Mouse (Mus musculus) kidney, postnatal 0 days (tissue): ENCODE data around the gene Xrcc4. TPM values are rescaled to one million over a fixed set of nuclear protein-coding genes. Genes with fewer than 3 reads are reported as not detected.

Experiments used
- ATAC-seq: fragments of 200-750 bp; cut with Nextera tagmentation; replicated peaks from 2 replicates; pipeline ENCODE4 v1.8.0; 2017; ENCODE audit warnings: low read depth, moderate number of reproducible peaks, moderate TSS enrichment, moderate library complexity; ENCODE audit not compliant: low FRiP score
- DNase-seq: peaks from one replicate; pipeline ENCODE4 v3.0.0-alpha.2; 2016; ENCODE audit warnings: low spot score
- H3K27ac ChIP-seq: fragments of 300-500 bp; sonication (generic); 2 replicates; pipeline ENCODE4 v1.5.1; 2014; ENCODE audit warnings: mild to moderate bottlenecking
- H3K27me3 ChIP-seq: fragments of 300-500 bp; sonication (generic); 2 replicates; pipeline ENCODE4 v1.6.1; 2014; ENCODE audit warnings: low read length, mixed read lengths; ENCODE audit not compliant: insufficient read depth
- H3K36me3 ChIP-seq: fragments of 300-500 bp; sonication (generic); 2 replicates; pipeline ENCODE4 v1.6.1; 2014; ENCODE audit warnings: low read length, mixed read lengths; ENCODE audit not compliant: insufficient read depth
- H3K4me1 ChIP-seq: fragments of 300-500 bp; sonication (generic); replicated peaks from 2 replicates; pipeline ENCODE4 v1.6.1; 2014; ENCODE audit warnings: antibody characterized with exemption, low read length, mixed read lengths; ENCODE audit not compliant: insufficient read depth
- H3K4me2 ChIP-seq: fragments of 300-500 bp; sonication (generic); 2 replicates; pipeline ENCODE4 v1.6.1; 2014; ENCODE audit warnings: mild to moderate bottlenecking, low read length, moderate library complexity, mixed read lengths
- H3K4me3 ChIP-seq: fragments of 300-500 bp; sonication (generic); replicated peaks from 2 replicates; pipeline ENCODE4 v1.5.1; 2014; ENCODE audit warnings: low read depth, low read length
- H3K9ac ChIP-seq: fragments of 300-500 bp; sonication (generic); 2 replicates; pipeline ENCODE4 v1.6.1; 2014; ENCODE audit warnings: low read depth, low read length
- H3K9me3 ChIP-seq: fragments of 300-500 bp; sonication (generic); replicated peaks from 2 replicates; pipeline ENCODE4 v1.6.1; 2016; ENCODE audit warnings: low read length, inconsistent platforms, mixed read lengths
- CTCF ChIP-seq: IDR thresholded peaks from 2 replicates; pipeline ENCODE4 v1.5.1; 2016; ENCODE audit warnings: antibody characterized with exemption, low read depth, mild to moderate bottlenecking, moderate library complexity
- WGBS: fragments of 180-500 bp; shearing (Covaris S2); extraction: QIAGEN DNeasy Blood & Tissue Kit; methylation state at CpG from one replicate; pipeline ENCODE4 v1.1.7; 2014; 5-methylcytosine and 5-hydroxymethylcytosine counted together
- polyA plus RNA-seq: library from polyadenylated mRNA; unstranded; fragments of >200 nt; fragmentation: Nextera tagmentation; extraction: Ambion mirVana; gene quantifications from 2 replicates; pipeline ENCODE4 v1.2.1, GENCODE M21; 2015

The Xrcc4 gene
- polyA plus RNA-seq, 1 experiment from 2014 or later = 20.8 TPM

DNA sequence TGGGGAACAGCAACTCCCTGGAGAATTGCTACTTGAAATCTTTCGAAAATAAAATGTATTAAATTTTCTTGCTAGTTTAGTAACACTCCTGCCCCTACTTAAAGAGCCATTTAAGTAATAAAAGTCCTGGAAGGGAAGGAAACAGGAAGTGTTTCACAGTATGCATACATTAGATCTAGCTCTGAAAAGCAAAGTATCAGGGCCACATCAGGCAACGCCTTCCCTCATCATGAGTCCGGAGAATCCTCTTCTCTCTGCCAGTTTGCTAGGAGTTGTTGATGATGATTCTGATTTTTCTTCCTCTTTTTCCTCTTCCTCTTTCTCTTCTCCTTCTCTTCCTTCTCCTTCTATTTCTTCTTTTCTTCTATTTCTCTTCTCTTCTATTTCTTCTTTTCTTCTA is 250.8 kb downstream of the Xrcc4 start:
- Histone ChIP-seq H3K27me3 (no peaks in the 10 kb centered on the region), H3K4me1 (no peaks in the 10 kb centered on the region), H3K27ac (no peak overlapping the region), H3K4me3 (no peak overlapping the region), H3K9me3 (no peaks in the 10 kb centered on the region), H3K36me3 (no peaks in the 10 kb centered on the region), H3K4me2 (no peak overlapping the region), H3K9ac (no peak overlapping the region)
- ATAC-seq (no peak), DNase-seq (no peak)
- WGBS = 93% methylated on average over 3 of the region's 3 CpGs
- TF ChIP-seq CTCF = no peak

DNA sequence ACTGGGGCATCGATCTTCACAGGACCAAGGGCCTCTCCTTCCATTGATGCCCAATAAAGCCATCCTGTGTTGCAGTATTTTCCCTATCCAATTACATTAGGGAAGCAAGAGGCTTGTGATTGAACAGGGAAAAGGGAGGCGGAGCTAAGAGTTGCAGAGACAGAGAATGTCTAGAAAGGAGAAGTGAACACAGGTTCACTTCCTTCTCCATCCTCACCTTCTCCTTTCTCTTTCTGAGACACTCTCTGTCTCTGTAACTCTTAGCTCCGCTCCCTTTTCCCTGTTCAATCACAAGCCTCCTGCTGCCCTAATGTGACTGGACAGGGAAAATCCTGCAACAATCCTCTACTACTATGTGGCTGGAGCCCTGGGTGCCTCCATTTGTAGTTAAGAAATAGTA is 254.9 kb downstream of the Xrcc4 start:
- H3K4me3 ChIP-seq = no peak overlapping the region
- DNase-seq (no peak), ATAC-seq (no peak)
- H3K9ac ChIP-seq = no peak overlapping the region
- 83% methylated on average over 3 of the region's 3 CpGs for WGBS
- H3K4me2 ChIP-seq = no peak overlapping the region
- no peak for TF ChIP-seq CTCF
- no peaks in the 10 kb centered on the region for H3K36me3 ChIP-seq
- no peaks in the 10 kb centered on the region for H3K27me3 ChIP-seq
- no peaks in the 10 kb centered on the region for H3K9me3 ChIP-seq
- H3K27ac ChIP-seq = no peak overlapping the region
- no peaks in the 10 kb centered on the region for H3K4me1 ChIP-seq

DNA sequence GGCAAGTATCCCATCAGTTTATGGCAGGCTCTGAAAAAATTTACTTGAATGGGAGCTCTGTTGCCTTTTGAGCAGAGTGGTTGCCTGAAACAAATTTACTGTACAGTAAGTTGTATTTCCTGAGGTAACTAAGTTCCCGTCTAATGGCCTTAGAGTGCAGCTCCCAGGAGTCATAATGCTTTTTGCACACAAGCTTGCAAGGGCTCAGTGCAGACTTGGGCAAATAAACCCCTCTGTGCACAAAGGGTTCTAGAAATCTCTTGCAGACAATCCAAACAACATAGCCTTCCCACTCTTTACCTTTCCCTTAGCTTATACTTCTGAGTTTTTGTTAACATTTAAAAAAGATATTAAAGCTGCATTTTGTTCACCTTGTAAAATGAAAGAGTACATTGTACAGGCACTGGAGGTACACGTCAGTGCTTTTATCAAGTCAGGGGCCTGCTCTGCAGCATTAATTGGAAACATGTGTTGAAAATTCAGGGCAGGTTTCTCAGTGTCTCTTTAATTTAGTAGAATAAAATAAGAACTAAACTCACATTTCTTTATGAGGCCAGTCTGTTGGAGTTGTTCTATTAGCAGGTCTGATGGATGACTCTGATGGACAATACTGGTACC is 256.2 kb downstream of the Xrcc4 start:
- H3K9ac ChIP-seq = no peak overlapping the region
- H3K4me3 ChIP-seq = no peak overlapping the region
- H3K4me2 ChIP-seq = no peak overlapping the region
- WGBS = 70% methylated on average over 2 of the region's 2 CpGs
- H3K27me3 ChIP-seq = no peaks in the 10 kb centered on the region
- H3K4me1 ChIP-seq = no peaks in the 10 kb centered on the region
- no peak for DNase-seq
- no peak for TF ChIP-seq CTCF
- no peaks in the 10 kb centered on the region for H3K36me3 ChIP-seq
- ATAC-seq = no peak
- no peaks in the 10 kb centered on the region for H3K9me3 ChIP-seq
- H3K27ac ChIP-seq = no peak overlapping the region

DNA sequence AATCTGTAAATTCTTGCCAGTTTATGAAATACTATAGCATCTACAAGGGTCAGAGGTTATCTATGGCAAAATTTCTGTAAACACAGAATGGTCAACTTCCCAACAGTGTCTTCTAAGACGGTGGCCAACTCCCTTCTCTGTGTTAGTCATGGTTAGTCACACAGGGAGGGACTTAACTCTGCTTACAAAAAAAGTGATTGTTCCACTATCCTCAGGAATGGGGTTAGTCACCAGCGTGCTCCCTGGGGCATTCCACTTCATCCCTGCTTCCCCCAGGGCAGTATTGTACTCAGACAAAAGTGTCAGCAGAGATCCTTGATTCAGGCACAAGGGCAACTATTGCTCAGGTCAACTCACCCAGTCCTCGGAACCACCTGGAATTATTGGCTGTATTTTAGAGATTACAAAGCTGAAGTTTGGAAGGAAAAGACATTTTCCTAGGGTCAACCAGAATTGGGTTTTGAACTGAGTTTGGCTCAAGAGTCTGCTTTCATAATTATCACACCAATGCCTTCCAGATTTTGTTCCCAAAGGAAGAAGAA is 260.9 kb downstream of the Xrcc4 start:
- no peaks in the 10 kb centered on the region for H3K9me3 ChIP-seq
- DNase-seq (no peak), ATAC-seq (no peak)
- no peak overlapping the region for H3K9ac ChIP-seq
- no peak overlapping the region for H3K4me3 ChIP-seq
- no peaks in the 10 kb centered on the region for H3K27me3 ChIP-seq
- no peaks in the 10 kb centered on the region for H3K4me1 ChIP-seq
- H3K36me3 ChIP-seq = no peaks in the 10 kb centered on the region
- no peak overlapping the region for H3K4me2 ChIP-seq
- H3K27ac ChIP-seq = no peak overlapping the region
- no peak for TF ChIP-seq CTCF
- 69% methylated on average over 3 of the region's 3 CpGs for WGBS

GRCm38 (mm10) chr13:89827838-89828237 is 261.6 kb downstream of the Xrcc4 start:
- Histone ChIP-seq H3K27me3 (no peaks in the 10 kb centered on the region), H3K9me3 (no peaks in the 10 kb centered on the region), H3K4me3 (no peak overlapping the region), H3K4me2 (no peak overlapping the region), H3K27ac (no peak overlapping the region), H3K4me1 (no peaks in the 10 kb centered on the region), H3K36me3 (no peaks in the 10 kb centered on the region), H3K9ac (no peak overlapping the region)
- WGBS = 69% methylated on average over 2 of the region's 2 CpGs
- no peak for DNase-seq
- TF ChIP-seq CTCF = no peak
- no peak for ATAC-seq

DNA sequence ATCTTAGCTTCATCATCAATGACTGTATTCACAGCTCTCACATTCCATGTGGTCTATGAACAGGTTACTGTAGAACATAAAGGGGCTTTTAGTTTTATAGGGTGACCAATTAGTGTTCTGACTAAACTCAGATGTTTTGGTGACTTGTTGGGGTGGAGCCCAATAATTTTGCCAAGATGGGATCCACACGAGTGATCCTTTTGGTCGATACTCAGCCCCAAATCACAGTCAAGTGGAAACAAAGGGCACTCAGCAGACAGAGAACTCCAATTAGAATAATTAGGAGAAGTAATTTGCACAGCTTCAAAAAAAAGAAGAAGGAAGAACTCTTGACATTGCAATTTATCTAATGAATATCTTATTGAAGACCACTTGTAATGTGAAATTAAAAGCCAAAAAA is 274.9 kb downstream of the Xrcc4 start:
- no peaks in the 10 kb centered on the region for H3K27me3 ChIP-seq
- DNase-seq (no peak), ATAC-seq (no peak)
- no peak for TF ChIP-seq CTCF
- no peak overlapping the region for H3K4me2 ChIP-seq
- H3K9ac ChIP-seq = no peak overlapping the region
- H3K9me3 ChIP-seq = no peaks in the 10 kb centered on the region
- no peak overlapping the region for H3K27ac ChIP-seq
- no peaks in the 10 kb centered on the region for H3K36me3 ChIP-seq
- H3K4me3 ChIP-seq = no peak overlapping the region
- no peaks in the 10 kb centered on the region for H3K4me1 ChIP-seq
- WGBS = 66% methylated on average over 2 of the region's 2 CpGs

GRCm38 (mm10) chr13:89812169-89812568 is 277.2 kb downstream of the Xrcc4 start:
- TF ChIP-seq CTCF = no peak
- no peaks in the 10 kb centered on the region for H3K9me3 ChIP-seq
- H3K4me1 ChIP-seq = no peaks in the 10 kb centered on the region
- no peaks in the 10 kb centered on the region for H3K36me3 ChIP-seq
- no peak overlapping the region for H3K27ac ChIP-seq
- 91% methylated on average over 2 of the region's 2 CpGs for WGBS
- ATAC-seq (no peak), DNase-seq (no peak)
- no peak overlapping the region for H3K4me2 ChIP-seq
- H3K4me3 ChIP-seq = no peak overlapping the region
- H3K9ac ChIP-seq = no peak overlapping the region
- no peaks in the 10 kb centered on the region for H3K27me3 ChIP-seq
